Mouse (Mus musculus) yolk sac, embryonic 10.5 days (tissue): ENCODE measurements around the gene Nod1.

Experiments
- DNase-seq: peaks from one replicate; pipeline ENCODE4 v3.0.0-alpha.2; 2017; ENCODE audit warnings: low spot score

Nod1 gene

GRCm38 (mm10) chr6:54880086-54880485, 92.3 kb downstream of the Nod1 start:
- no peak for DNase-seq

- no peak for DNase-seq
Measured at GRCm38 (mm10) chr6:54878546-54878945, 93.9 kb downstream of the Nod1 start.

GRCm38 (mm10) chr6:54877651-54878050, 94.8 kb downstream of the Nod1 start:
- DNase-seq = no peak

GRCm38 (mm10) chr6:54876782-54877181, 95.6 kb downstream of the Nod1 start:
- peak; percentile 56 for DNase-seq
